Mouse (Mus musculus) midbrain, embryonic 16.5 days (tissue): ENCODE data around the gene Ergic1. TPM values are rescaled to one million over a fixed set of nuclear protein-coding genes. Genes with fewer than 3 reads are reported as not detected.

Source experiments
- ATAC-seq: fragments of 200-750 bp; cut with Nextera tagmentation; 2 replicates; pipeline ENCODE4 v1.8.0; 2017; ENCODE audit warnings: moderate TSS enrichment
- H3K27ac ChIP-seq: fragments of 300-500 bp; sonication (generic); 2 replicates; pipeline ENCODE4 v1.5.1; 2014; ENCODE audit warnings: mild to moderate bottlenecking, low read length, mixed read lengths
- H3K27me3 ChIP-seq: fragments of 300-500 bp; sonication (generic); 2 replicates; pipeline ENCODE4 v1.6.1; 2014; ENCODE audit warnings: low read depth, low read length, mixed read lengths; ENCODE audit not compliant: control insufficient read depth, insufficient read depth
- H3K36me3 ChIP-seq: fragments of 300-500 bp; sonication (generic); 2 replicates; pipeline ENCODE4 v1.6.1; 2014; ENCODE audit warnings: mild to moderate bottlenecking, low read length, moderate library complexity, mixed read lengths; ENCODE audit not compliant: control insufficient read depth, insufficient read depth
- H3K4me1 ChIP-seq: fragments of 300-500 bp; sonication (generic); 2 replicates; pipeline ENCODE4 v1.6.1; 2014; ENCODE audit warnings: mild to moderate bottlenecking, low read length, mixed read lengths; ENCODE audit not compliant: control insufficient read depth, insufficient read depth
- H3K4me2 ChIP-seq: fragments of 300-500 bp; sonication (generic); 2 replicates; pipeline ENCODE4 v1.6.1; 2014; ENCODE audit warnings: mild to moderate bottlenecking, low read length, mixed read lengths
- H3K4me3 ChIP-seq: fragments of 300-500 bp; sonication (generic); 2 replicates; pipeline ENCODE4 v1.5.1; 2014; ENCODE audit warnings: low read depth, mild to moderate bottlenecking, low read length, moderate library complexity, mixed read lengths
- H3K9ac ChIP-seq: fragments of 300-500 bp; sonication (generic); 2 replicates; pipeline ENCODE4 v1.6.1; 2014; ENCODE audit warnings: low read depth, low read length, mixed read lengths
- H3K9me3 ChIP-seq: fragments of 300-500 bp; sonication (generic); replicated peaks from 2 replicates; pipeline ENCODE4 v1.6.1; 2014; ENCODE audit warnings: mild to moderate bottlenecking, low read length, mixed read lengths; ENCODE audit not compliant: control insufficient read depth, poor library complexity, severe bottlenecking
- WGBS: fragments of 180-500 bp; shearing (Covaris S2); extraction: QIAGEN DNeasy Blood & Tissue Kit; methylation state at CpG from one replicate; pipeline ENCODE4 v1.1.7; 2014; 5-methylcytosine and 5-hydroxymethylcytosine counted together
- microRNA-seq: library from miRNA; unstranded; fragments of <30 nt; microRNA quantifications from one replicate; pipeline ENCODE4, GENCODE M21; 2017
- polyA plus RNA-seq: library from polyadenylated mRNA; unstranded; fragments of >200 nt; fragmentation: Nextera tagmentation; extraction: Ambion mirVana; gene quantifications from 2 replicates; pipeline ENCODE4 v1.2.1, GENCODE M21; 2015

Ergic1 gene
- polyA plus RNA-seq, 1 experiment from 2014 or later, result 103 TPM

- WGBS, result 88% methylated on average over 5 of the region's 5 CpGs
- H3K4me3 ChIP-seq, result no peak overlapping the region
- H3K9ac ChIP-seq, result no peak overlapping the region
- no peak overlapping the region for H3K4me2 ChIP-seq
- H3K27me3 ChIP-seq, result no peaks in the 10 kb centered on the region
- H3K27ac ChIP-seq, result no peak overlapping the region
- H3K9me3 ChIP-seq, result no peaks in the 10 kb centered on the region
- peaks cover 19% of the 10 kb centered on the region for H3K36me3 ChIP-seq
- ATAC-seq, result no peak
- no peaks in the 10 kb centered on the region for H3K4me1 ChIP-seq
Observed at GRCm38 (mm10) chr17:26698846-26699245, 137.6 kb downstream of the Ergic1 start.

GRCm38 (mm10) chr17:26699819-26700616, 138.7 kb downstream of the Ergic1 start:
- H3K9ac ChIP-seq, result no peak overlapping the region
- no peak overlapping the region for H3K4me3 ChIP-seq
- no peaks in the 10 kb centered on the region for H3K4me1 ChIP-seq
- no peak overlapping the region for H3K27ac ChIP-seq
- no peak for ATAC-seq
- H3K4me2 ChIP-seq, result no peak overlapping the region
- no peaks in the 10 kb centered on the region for H3K9me3 ChIP-seq
- peaks cover 19% of the 10 kb centered on the region for H3K36me3 ChIP-seq
- WGBS, result 94% methylated on average over 10 of the region's 10 CpGs
- no peaks in the 10 kb centered on the region for H3K27me3 ChIP-seq

- H3K36me3 ChIP-seq, result peaks cover 15% of the 10 kb centered on the region
- H3K27me3 ChIP-seq, result no peaks in the 10 kb centered on the region
- H3K27ac ChIP-seq, result no peak overlapping the region
- H3K9me3 ChIP-seq, result no peaks in the 10 kb centered on the region
- H3K4me2 ChIP-seq, result no peak overlapping the region
- no peaks in the 10 kb centered on the region for H3K4me1 ChIP-seq
- no peak for ATAC-seq
- WGBS, result 66% methylated on average over 13 of the region's 13 CpGs
- H3K9ac ChIP-seq, result no peak overlapping the region
- no peak overlapping the region for H3K4me3 ChIP-seq
Observed at GRCm38 (mm10) chr17:26701565-26701964, 140.3 kb downstream of the Ergic1 start.

GRCm38 (mm10) chr17:26702621-26703020, 141.3 kb downstream of the Ergic1 start:
- Histone ChIP-seq H3K36me3 (peaks cover 15% of the 10 kb centered on the region), H3K9me3 (no peaks in the 10 kb centered on the region), H3K27me3 (no peaks in the 10 kb centered on the region), H3K27ac (no peak overlapping the region), H3K4me1 (no peaks in the 10 kb centered on the region), H3K4me2 (no peak overlapping the region), H3K9ac (no peak overlapping the region), H3K4me3 (no peak overlapping the region)
- WGBS, result 83% methylated on average over 4 of the region's 4 CpGs
- no peak for ATAC-seq

GRCm38 (mm10) chr17:26703671-26704070, 142.4 kb downstream of the Ergic1 start:
- Histone ChIP-seq H3K4me3 (no peak overlapping the region), H3K27me3 (no peaks in the 10 kb centered on the region), H3K4me2 (no peak overlapping the region), H3K27ac (no peak overlapping the region), H3K9me3 (no peaks in the 10 kb centered on the region), H3K4me1 (no peaks in the 10 kb centered on the region), H3K36me3 (peaks cover 10% of the 10 kb centered on the region), H3K9ac (no peak overlapping the region)
- ATAC-seq, result no peak
- 93% methylated on average over 4 of the region's 4 CpGs for WGBS

GRCm38 (mm10) chr17:26705463-26706359, 144.4 kb downstream of the Ergic1 start:
- no peak overlapping the region for H3K9ac ChIP-seq
- no peaks in the 10 kb centered on the region for H3K36me3 ChIP-seq
- no peak for ATAC-seq
- no peaks in the 10 kb centered on the region for H3K27me3 ChIP-seq
- 0 out of 2 replicates have a peak, but pooled peaks cover 2% of the 10 kb centered on the region for H3K4me1 ChIP-seq
- no peak overlapping the region for H3K27ac ChIP-seq
- no peak overlapping the region for H3K4me3 ChIP-seq
- no peaks in the 10 kb centered on the region for H3K9me3 ChIP-seq
- no peak overlapping the region for H3K4me2 ChIP-seq
- WGBS, result 80% methylated on average over 11 of the region's 11 CpGs

Small RNAs within 50 kb of the gene (microRNA-seq; reads per million reads assigned to microRNA genes)
- gene Gm22420, result not detected

Other genes with a start within 250 kb of the Ergic1 start
- 2.0 and 2.3 TPM in 2 replicates for gene Neurl1b, start 146.7 kb upstream of the Ergic1 start, polyA plus RNA-seq
- 33.4 and 35.1 TPM in 2 replicates for gene Dusp1, start 639 bp downstream of the Ergic1 start, polyA plus RNA-seq
- gene Atp6v0e, start 101.7 kb downstream of the Ergic1 start, polyA plus RNA-seq, result 77.2 and 83.0 TPM in 2 replicates
- gene Crebrf, start 154.2 kb downstream of the Ergic1 start, polyA plus RNA-seq, result 9.7 and 11.0 TPM in 2 replicates
- 62.3 and 64.2 TPM in 2 replicates for gene Bnip1, start 219.6 kb downstream of the Ergic1 start, polyA plus RNA-seq